Mouse (Mus musculus) hindbrain, embryonic 10.5 days (tissue): ENCODE results near the gene Gm13090. TPM values are rescaled to one million over a fixed set of nuclear protein-coding genes. Genes with fewer than 3 reads are reported as not detected.

Experiments used
- DNase-seq: peaks from one replicate; pipeline ENCODE4 v3.0.0-alpha.2; 2017; ENCODE audit warnings: low spot score
- H3K27ac ChIP-seq: fragments of 300-500 bp; sonication (generic); 2 replicates; pipeline ENCODE4 v1.5.1; 2016; ENCODE audit warnings: mild to moderate bottlenecking, moderate library complexity
- H3K27me3 ChIP-seq: fragments of 300-500 bp; sonication (generic); 2 replicates; pipeline ENCODE4 v1.6.1; 2016; ENCODE audit warnings: mild to moderate bottlenecking; ENCODE audit not compliant: poor library complexity, insufficient read depth, severe bottlenecking
- H3K36me3 ChIP-seq: fragments of 300-500 bp; sonication (generic); 2 replicates; pipeline ENCODE4 v1.6.1; 2016; ENCODE audit warnings: mild to moderate bottlenecking, moderate library complexity
- H3K4me1 ChIP-seq: fragments of 300-500 bp; sonication (generic); replicated peaks from 2 replicates; pipeline ENCODE4 v1.6.1; 2016; ENCODE audit warnings: mild to moderate bottlenecking
- H3K4me3 ChIP-seq: fragments of 300-500 bp; sonication (generic); 2 replicates; pipeline ENCODE4 v1.5.1; 2016; ENCODE audit warnings: mild to moderate bottlenecking, moderate library complexity
- H3K9me3 ChIP-seq: fragments of 300-500 bp; sonication (generic); 2 replicates; pipeline ENCODE4 v1.6.1; 2016; ENCODE audit warnings: mild to moderate bottlenecking, moderate library complexity
- WGBS: fragments of 180-500 bp; shearing (Covaris S2); methylation state at CpG from one replicate; pipeline ENCODE4 v1.1.7; 2016; 5-methylcytosine and 5-hydroxymethylcytosine counted together
- polyA plus RNA-seq: library from polyadenylated mRNA; unstranded; fragments of >200 nt; fragmentation: Nextera tagmentation; extraction: Ambion mirVana; gene quantifications from 2 replicates; pipeline ENCODE4 v1.2.1, GENCODE M21; 2016

Gm13090 gene
- not detected in 2 replicates for polyA plus RNA-seq

DNA sequence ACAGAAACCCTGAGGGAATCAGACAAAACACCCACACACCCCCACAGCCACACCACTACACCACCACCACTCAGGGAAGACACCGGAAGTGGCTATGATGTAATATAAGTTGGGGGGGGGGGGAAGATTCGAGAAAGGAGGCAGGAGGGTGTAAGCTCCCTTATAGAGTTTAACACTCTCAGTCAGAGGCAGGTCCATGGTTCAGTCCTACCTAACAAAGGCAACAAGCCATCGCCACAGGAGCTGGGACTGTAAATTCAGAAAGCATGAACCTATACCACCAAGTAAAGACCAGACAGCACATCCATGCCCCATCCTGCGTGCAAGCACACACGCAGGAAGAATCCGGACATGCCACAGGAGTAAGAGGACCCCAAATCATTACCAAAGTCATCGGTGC, at the start of gene Gm13090:
Gene Gm13090 (plus strand): TSS at position 301 of the 400 bp plus-strand sequence.
- DNase-seq = no peak
- no peak within 1 kb of the TSS for H3K4me3 ChIP-seq
- H3K27me3 ChIP-seq = no peaks in the 10 kb centered on the region
- no peak within 1 kb of the TSS for H3K27ac ChIP-seq
- no peaks in the 10 kb centered on the region for H3K9me3 ChIP-seq
- 96% methylated on average over 7 of the region's 7 CpGs for WGBS
- H3K36me3 ChIP-seq = peaks cover 61% of the 10 kb centered on the region
- H3K4me1 ChIP-seq = peaks cover 8% of the 10 kb centered on the region

DNA sequence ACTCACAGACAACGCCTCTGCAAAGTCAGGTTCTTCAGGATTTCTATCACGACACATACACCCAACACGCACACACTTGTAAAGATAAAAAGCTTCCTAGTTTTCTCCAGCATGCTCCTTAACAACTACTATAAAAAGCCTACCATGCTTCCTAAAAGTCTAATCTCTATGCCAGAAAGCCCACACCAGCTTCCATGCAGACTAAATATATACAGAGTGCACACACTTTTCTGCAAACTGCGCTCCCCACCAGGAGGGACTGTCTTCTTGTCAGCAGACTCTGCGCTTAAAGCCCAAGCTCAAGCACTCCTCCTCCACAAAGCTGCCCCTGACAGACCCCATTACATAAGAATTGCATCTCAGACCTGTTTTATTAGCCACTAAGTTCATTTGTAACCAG, 47.9 kb upstream of the Gm13090 start:
- H3K27ac ChIP-seq = no peak overlapping the region
- H3K4me1 ChIP-seq = peaks cover 23% of the 10 kb centered on the region
- 89% methylated on average over 5 of the region's 5 CpGs for WGBS
- no peak for DNase-seq
- no peak overlapping the region for H3K4me3 ChIP-seq
- peaks cover 11% of the 10 kb centered on the region for H3K27me3 ChIP-seq
- H3K36me3 ChIP-seq = peaks cover 1% of the 10 kb centered on the region
- no peaks in the 10 kb centered on the region for H3K9me3 ChIP-seq

DNA sequence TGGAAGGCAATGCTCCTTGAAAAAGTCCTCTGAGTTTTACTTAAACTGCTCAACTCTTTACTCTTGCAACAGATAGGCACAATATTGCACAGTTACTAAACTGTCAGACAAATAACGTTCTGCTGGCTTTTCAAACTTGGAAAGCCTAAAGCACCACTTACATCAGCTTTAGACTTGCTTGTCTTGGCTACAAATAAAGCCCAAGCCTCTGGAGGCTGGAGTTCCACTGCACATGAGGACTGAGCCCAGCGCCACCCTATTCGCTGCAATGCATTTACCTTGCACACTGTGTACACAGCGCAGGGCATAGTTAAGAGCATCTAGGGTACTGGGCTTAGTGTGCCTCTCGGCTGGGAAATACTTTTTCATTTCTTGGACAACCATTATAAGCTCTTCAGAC, 46.1 kb upstream of the Gm13090 start:
- Histone ChIP-seq H3K36me3 (peaks cover 18% of the 10 kb centered on the region), H3K27ac (no peak overlapping the region), H3K4me3 (peak overlapping the region; percentile 71), H3K9me3 (no peaks in the 10 kb centered on the region), H3K27me3 (peaks cover 11% of the 10 kb centered on the region), H3K4me1 (peaks cover 23% of the 10 kb centered on the region)
- 51% methylated on average over 5 of the region's 5 CpGs for WGBS
- no peak for DNase-seq

DNA sequence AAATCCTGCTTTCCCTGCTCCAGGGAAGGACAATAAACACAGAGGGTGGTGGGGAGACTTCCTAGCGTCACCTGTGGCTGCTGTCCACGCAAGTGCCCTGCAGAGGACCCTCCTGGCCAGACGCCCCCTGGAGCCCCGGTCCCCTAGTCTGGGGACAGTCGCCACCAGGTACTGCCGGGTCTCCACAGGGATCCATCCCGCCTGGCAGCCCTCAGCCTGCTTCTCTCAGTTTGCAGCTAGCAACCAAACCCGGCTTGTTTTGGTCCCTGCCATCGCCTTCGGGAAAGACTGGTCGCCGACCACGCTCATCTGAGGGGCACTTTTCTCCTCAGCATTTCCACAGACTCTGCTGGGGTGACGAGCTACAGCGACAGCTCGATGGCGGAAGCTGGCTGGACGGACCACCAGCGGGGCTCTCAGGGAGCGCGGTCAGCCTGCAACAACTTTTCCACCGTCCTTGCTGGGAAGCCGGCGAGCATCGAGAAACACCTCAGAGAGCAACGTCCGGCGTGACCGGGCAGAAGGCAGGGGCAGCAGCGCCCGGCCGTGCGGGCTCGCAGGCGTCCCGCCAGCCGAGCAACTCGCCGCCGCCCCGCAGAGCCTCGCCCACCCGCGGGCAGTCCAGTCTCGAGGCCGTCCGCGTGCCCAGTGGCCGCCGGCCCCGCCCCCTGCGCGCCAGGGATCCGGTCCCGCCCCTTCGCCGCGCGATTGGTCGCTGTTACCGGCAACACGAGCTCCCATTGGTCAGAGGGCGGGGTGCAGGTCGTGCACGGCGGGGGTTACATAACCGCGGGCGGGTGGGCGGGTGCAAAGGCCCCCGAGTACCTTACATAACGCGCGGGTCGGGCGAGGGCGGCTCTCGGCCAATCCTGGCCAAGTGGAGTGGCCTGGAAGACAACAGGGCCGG, 45.1 kb upstream of the Gm13090 start, which contains the start of gene Per3:
Gene Per3 (minus strand): TSS at position 629 of the 907 bp plus-strand sequence.
- H3K9me3 ChIP-seq = no peaks in the 10 kb centered on the region
- H3K27ac ChIP-seq = peak within 1 kb of the TSS; percentile 89
- WGBS = under 1% methylated on average over 79 of the region's 79 CpGs
- DNase-seq = peak; percentile 95
- peak within 1 kb of the TSS; percentile 71 for H3K4me3 ChIP-seq
- H3K4me1 ChIP-seq = peaks cover 23% of the 10 kb centered on the region
- peaks cover 28% of the 10 kb centered on the region for H3K36me3 ChIP-seq
- peaks cover 11% of the 10 kb centered on the region for H3K27me3 ChIP-seq

DNA sequence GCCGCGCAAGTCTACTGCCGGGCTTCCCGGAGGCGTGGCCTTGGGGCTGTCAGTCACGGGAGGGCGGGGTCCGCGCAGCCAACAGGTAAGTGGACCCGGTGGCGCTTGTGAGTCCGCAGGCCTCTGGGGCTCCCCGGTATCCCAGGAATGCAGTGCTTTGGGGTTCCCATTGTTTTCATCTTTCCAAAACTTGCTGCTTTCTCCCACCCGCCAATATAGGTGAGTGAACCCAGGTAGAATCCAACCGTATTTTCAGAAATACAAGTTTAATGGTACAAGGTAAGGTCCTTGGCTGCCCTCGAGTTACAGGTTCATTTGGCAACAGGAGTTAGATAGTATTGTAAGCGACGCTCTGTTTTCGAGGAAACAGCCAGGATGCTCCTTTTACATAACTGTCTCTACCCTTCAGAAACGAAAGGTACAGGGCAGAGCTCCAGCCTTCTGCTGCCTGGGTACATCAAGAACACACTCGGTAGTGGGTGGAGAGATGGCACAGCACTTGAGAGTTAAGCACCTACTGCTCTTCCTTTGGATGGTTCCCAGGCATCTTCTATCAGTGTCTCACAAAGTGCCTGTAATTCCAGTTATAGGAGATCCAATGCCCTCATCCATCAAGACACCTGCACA, 44.3 kb upstream of the Gm13090 start:
- H3K36me3 ChIP-seq = peaks cover 36% of the 10 kb centered on the region
- peaks cover 11% of the 10 kb centered on the region for H3K27me3 ChIP-seq
- DNase-seq = no peak
- H3K4me3 ChIP-seq = peak overlapping the region; percentile 71
- H3K27ac ChIP-seq = peak overlapping the region; percentile 89
- H3K4me1 ChIP-seq = peaks cover 23% of the 10 kb centered on the region
- H3K9me3 ChIP-seq = no peaks in the 10 kb centered on the region
- 5% methylated on average over 21 of the region's 21 CpGs for WGBS

DNA sequence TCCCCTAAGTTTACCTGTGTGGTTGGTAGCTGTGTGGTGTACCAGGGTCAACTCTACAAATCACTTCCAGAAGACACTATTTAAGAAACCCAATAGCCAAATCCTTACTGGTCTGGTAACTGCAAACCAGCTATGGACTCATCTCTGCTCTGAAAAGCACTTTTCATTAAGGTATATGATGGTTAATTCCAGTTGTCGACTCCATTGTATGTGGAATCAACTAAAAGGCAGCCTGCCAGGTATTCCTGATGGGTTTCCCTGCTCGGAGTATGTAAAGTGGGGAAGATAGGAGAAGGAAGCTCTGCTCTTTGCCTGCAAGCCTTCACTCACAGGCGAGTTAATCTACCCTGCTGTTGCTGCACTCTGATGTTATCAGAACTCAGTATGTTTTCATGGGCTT, 42.8 kb upstream of the Gm13090 start:
- H3K36me3 ChIP-seq = peaks cover 49% of the 10 kb centered on the region
- WGBS = 92% methylated on average over 3 of the region's 3 CpGs
- H3K27me3 ChIP-seq = peaks cover 11% of the 10 kb centered on the region
- DNase-seq = no peak
- H3K27ac ChIP-seq = no peak overlapping the region
- no peaks in the 10 kb centered on the region for H3K9me3 ChIP-seq
- no peak overlapping the region for H3K4me3 ChIP-seq
- H3K4me1 ChIP-seq = peaks cover 23% of the 10 kb centered on the region

DNA sequence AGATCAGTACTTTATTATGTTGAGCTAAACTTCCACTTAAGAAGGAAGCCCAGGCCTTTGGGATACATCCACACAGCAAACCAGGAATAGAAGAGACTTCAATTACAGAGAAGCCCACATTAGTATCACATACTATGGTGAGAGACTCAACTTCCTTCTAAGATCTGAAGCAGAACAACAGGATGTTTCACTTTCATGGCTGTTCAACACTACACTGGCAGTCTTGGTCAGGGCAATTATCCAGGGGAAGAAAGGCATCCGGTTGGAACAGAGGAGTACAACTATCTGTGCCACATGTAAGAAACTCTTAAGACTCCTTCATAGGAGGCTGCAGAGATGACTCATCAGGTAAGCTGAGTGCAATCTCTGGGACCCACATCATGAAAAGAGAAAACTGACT, 38.2 kb upstream of the Gm13090 start:
- Histone ChIP-seq H3K36me3 (peaks cover 87% of the 10 kb centered on the region), H3K9me3 (no peaks in the 10 kb centered on the region), H3K4me3 (no peak overlapping the region), H3K27me3 (no peaks in the 10 kb centered on the region), H3K4me1 (peaks cover 3% of the 10 kb centered on the region), H3K27ac (no peak overlapping the region)
- WGBS = 83% methylated on average over 1 of the region's 1 CpGs
- DNase-seq = no peak

DNA sequence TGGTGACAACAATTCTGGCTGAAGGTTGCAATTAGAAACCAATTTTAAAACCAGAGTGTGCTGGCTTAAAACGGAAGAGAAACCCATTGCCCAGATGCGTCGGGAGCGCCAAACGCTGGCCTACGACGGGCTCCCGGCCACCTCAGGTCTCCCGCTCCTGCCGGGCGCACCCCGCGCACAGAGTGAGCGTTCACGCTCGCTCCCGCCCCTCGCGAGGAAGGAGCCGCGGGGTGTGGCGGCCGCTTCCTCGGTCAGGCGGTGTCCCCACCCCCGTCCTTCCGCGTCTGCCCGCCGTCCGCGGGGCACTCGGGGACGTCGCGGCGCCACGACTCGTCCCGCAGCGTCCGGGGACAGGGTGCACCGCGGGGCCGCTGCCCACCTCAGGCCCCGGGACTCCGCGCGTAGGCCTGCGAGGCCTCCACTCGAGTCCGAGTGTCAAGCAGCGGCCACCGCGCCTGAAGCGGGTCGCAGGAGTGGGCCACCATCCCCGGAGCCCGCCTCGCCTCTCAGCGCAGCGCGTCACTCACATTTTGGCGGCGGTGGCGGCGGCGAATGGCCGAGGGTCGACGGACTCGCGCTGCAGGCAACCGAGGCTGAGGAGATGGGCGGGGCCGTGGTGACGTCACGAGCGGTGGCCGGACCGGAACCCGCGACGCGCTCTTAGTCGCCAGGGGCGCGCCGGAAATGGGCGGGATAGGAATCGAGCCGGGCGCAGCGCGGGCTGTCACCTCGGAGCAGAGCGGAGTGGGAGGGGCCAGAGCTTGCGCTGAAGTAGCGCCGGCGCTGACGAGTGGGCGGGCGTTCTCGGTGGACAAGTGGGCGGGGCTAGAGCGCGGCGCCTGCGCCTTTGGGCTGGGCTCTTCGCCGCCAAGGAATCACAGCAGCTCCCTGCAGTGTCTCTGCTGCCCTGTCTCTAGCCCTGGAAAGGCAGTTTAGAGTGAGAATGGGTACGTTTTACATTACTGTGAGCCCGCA, 31.7 kb upstream of the Gm13090 start, which contains the start of gene Vamp3:
Gene Vamp3 (minus strand): TSS at position 617 of the 975 bp plus-strand sequence.
- Histone ChIP-seq H3K4me1 (peaks cover 21% of the 10 kb centered on the region), H3K9me3 (no peaks in the 10 kb centered on the region), H3K36me3 (peaks cover 53% of the 10 kb centered on the region), H3K27me3 (no peaks in the 10 kb centered on the region), H3K27ac (peak within 1 kb of the TSS; percentile 95), H3K4me3 (peak within 1 kb of the TSS; percentile 94)
- DNase-seq = peak; percentile 99
- under 1% methylated on average over 114 of the region's 114 CpGs for WGBS

DNA sequence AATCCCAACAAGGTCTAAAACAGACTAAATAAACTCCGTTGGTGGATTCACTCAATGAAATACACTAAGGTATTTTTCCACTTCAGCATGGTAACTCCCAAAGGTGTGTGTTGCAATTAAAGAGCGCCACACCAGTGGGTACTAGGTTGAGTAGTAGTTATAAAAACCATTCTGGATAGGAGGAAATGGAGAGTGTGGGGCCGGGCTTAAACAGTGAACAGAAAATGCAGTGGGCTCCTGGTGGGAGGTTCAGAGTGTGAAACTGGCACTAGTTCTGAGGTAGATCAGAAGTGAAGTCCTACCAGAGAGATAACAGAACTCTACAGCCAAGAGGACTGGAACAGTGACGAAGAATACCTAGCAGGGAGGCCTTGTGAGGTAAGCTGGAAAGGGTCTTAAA, 30.7 kb upstream of the Gm13090 start:
- WGBS = 82% methylated on average over 4 of the region's 4 CpGs
- peaks cover 54% of the 10 kb centered on the region for H3K36me3 ChIP-seq
- H3K4me3 ChIP-seq = peak overlapping the region; percentile 94
- peak overlapping the region; percentile 95; the same call in 1 of the 2 replicates for H3K27ac ChIP-seq
- no peaks in the 10 kb centered on the region for H3K9me3 ChIP-seq
- DNase-seq = no peak
- peaks cover 21% of the 10 kb centered on the region for H3K4me1 ChIP-seq
- no peaks in the 10 kb centered on the region for H3K27me3 ChIP-seq

DNA sequence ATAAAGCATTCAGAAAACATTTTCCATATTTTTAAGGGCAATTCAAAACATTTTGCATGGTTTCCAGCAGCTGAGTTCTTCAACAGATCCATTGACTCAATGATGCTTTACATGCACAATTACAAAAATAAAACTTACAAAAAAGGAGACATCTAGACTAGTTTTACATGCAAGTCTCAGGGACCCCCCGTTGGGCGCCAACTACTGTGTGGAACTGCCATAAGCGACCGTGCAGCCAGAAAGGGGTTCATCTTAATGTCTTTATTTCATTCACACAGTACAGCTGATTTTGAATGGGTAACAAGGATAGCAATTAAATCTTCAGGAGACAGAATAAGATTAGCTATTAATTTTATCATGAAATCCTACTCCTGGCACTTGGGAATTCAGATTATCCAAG, 29.8 kb upstream of the Gm13090 start:
- Histone ChIP-seq H3K27me3 (no peaks in the 10 kb centered on the region), H3K27ac (no peak overlapping the region), H3K9me3 (no peaks in the 10 kb centered on the region), H3K4me1 (peaks cover 21% of the 10 kb centered on the region), H3K4me3 (no peak overlapping the region), H3K36me3 (peaks cover 55% of the 10 kb centered on the region)
- WGBS = 94% methylated on average over 4 of the region's 4 CpGs
- DNase-seq = no peak

DNA sequence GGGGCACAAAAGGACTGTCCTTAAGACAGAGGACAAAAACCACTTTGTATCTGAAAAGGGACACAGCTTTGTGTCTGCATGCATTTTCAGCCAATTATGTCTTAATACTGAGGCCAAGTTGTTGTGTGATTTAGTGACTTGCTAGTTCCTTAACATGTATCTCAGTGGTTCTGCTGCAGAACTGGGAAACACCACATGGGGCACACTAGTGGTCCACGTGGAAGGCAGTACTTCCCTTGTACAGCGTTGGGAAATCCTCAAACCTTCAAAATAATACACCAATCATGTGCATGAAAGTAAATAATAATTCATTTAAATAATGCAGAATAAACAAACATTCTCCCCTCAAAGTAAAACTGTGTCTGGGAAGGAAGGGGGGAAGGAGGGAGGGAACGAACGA, 20.6 kb upstream of the Gm13090 start:
- H3K27me3 ChIP-seq = no peaks in the 10 kb centered on the region
- H3K4me1 ChIP-seq = no peaks in the 10 kb centered on the region
- no peaks in the 10 kb centered on the region for H3K9me3 ChIP-seq
- H3K27ac ChIP-seq = no peak overlapping the region
- H3K36me3 ChIP-seq = peaks cover 90% of the 10 kb centered on the region
- no peak overlapping the region for H3K4me3 ChIP-seq
- 81% methylated on average over 4 of the region's 4 CpGs for WGBS
- no peak for DNase-seq

DNA sequence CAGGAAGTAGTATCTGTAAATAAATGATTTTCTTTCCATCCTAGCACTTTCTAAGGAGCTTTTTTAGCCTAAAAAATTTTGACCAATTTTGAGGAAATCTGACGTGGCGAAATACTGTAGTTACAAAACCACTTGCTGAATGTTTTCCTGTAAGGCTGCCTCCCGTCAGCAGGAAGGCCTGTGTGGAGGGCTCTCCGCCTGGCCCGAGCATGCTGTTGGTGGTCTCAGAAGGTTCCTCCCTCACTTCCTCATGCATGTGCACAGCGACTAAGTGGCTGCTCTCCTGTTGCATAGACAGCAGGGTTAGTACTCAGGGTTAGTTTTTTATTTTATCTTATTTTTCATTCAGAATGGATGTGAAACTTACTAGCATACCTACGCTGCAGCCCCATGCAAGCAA, 18.4 kb upstream of the Gm13090 start:
- 86% methylated on average over 7 of the region's 7 CpGs for WGBS
- no peaks in the 10 kb centered on the region for H3K4me1 ChIP-seq
- no peaks in the 10 kb centered on the region for H3K27me3 ChIP-seq
- peaks cover 97% of the 10 kb centered on the region for H3K36me3 ChIP-seq
- H3K4me3 ChIP-seq = no peak overlapping the region
- H3K27ac ChIP-seq = no peak overlapping the region
- H3K9me3 ChIP-seq = no peaks in the 10 kb centered on the region
- DNase-seq = no peak
